Mouse (Mus musculus): Measurements from ENCODE around the gene St13. TPM values are rescaled to one million over a fixed set of nuclear protein-coding genes. Genes with fewer than 3 reads are reported as not detected.

St13 gene
- 100 to 1,000 TPM in 1 of 2 experiments, 10 to 100 TPM in 1; 96.8 to 110 TPM for total RNA-seq (2023)

GRCm38 (mm10) chr15:81399638-81400315 lies at the start of gene St13, which contains the start of gene Xpnpep3:
Gene St13 (minus strand): TSS chr15:81400077.
Gene Xpnpep3 (plus strand): TSS chr15:81400138.

GRCm38 (mm10) chr15:81408199-81408598 lies 8.3 kb upstream of the St13 start, which contains the start of gene Dnajb7:
Gene Dnajb7 (minus strand): TSS chr15:81408299.

GRCm38 (mm10) chr15:81360345-81361021 lies 39.4 kb downstream of the St13 start, which contains the start of gene Slc25a17:
Gene Slc25a17 (minus strand): TSS chr15:81360812.

Other genes with a start within 250 kb of the St13 start
- gene Mrtfa, start 209.3 kb downstream of the St13 start, total RNA-seq (2023) = 100 to 1,000 TPM; 205 to 218 TPM
- gene Mchr1, start 164.6 kb downstream of the St13 start, total RNA-seq (2023) = not detected
- 10 to 100 TPM; 35.5 to 40.9 TPM for gene Slc25a17, start 39.3 kb downstream of the St13 start, total RNA-seq (2023)
- gene Xpnpep3, start 61 bp upstream of the St13 start, total RNA-seq (2023) = 10 to 100 TPM; 15.0 to 17.9 TPM
- not detected for gene Dnajb7, start 8.2 kb upstream of the St13 start, total RNA-seq (2023)
- gene Rbx1, start 66.2 kb upstream of the St13 start, total RNA-seq (2023) = 10 to 100 TPM; 75.1 to 97.7 TPM
- 100 to 1,000 TPM; 152 to 163 TPM for gene Ep300, start 185.3 kb upstream of the St13 start, total RNA-seq (2023)

All from T-cell, adult 66 days (primary cell).